Mouse (Mus musculus) Patski (cell line): ENCODE measurements around the gene Gm21616. TPM values are rescaled to one million over a fixed set of nuclear protein-coding genes. Genes with fewer than 3 reads are reported as not detected.
"Not testable (repeated sequence)": the region's sequence is repeated elsewhere in the genome, so short reads cannot be mapped to it uniquely, and the experiment has no call there.

Source experiments
- ATAC-seq: fragments of 100-300 bp; one replicate; pipeline ENCODE4 v1.8.0; 2021
- CTCF ChIA-PET: fragments of 350-600 bp; sonication (Branson Sonifier 250); formaldehyde crosslinking; loops from one replicate; lab custom pipeline; 2022; ENCODE audit warnings: inconsistent platforms; lab: Charles Lee
- POLR2A ChIA-PET: fragments of 350-600 bp; sonication (Branson Sonifier 250); formaldehyde crosslinking; loops from one replicate; lab custom pipeline; 2022; ENCODE audit warnings: antibody characterized with exemption, inconsistent platforms; lab: Charles Lee
- DNase-seq: peaks from one replicate; pipeline ENCODE4 v3.0.0-alpha.2; 2011; ENCODE audit warnings: low read depth, low spot score
- H3K27me3 ChIP-seq: fragments of 371-371 bp; one replicate; pipeline ENCODE4 v1.5.1; 2021
- in situ Hi-C: fragments of 300-500 bp; cut with MboI; formaldehyde crosslinking; loops from 3 replicates; pipeline ENCODE4 v1.11.1; 2018; ENCODE audit warnings: low pct_unique_long_range_greater_than_20kb, mixed read lengths
- polyA plus RNA-seq: library from polyadenylated mRNA; unstranded; gene quantifications from one replicate; pipeline ENCODE4 v1.2.3, GENCODE M21; 2021

Gm21616 gene
- polyA plus RNA-seq, result not detected

DNA sequence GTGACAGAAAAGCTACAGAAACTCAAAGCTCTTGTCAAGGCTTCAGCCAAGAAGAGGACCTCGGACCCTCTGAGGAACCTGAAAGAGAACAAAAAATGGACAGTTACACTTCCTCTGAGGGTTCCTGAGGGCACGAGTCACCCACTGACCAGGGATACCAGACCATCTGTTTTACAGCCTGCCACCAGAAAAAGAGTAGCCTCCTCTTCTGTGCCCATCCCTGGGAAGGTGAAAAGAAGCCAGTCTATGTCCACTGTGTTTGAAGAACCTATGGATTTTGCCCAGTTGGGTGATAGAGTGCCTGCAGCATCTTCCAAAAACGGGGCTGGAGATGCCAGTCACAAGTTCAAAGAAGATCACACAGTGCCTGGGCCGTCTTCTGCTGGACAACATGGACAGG, at the start of gene Gm21616:
Gene Gm21616 (plus strand): TSS at position 301 of the 400 bp plus-strand sequence.
- CTCF ChIA-PET, result not testable (repeated sequence)

More for the DNA sequence above, at the start of gene Gm21616:
- in situ Hi-C loops, H3K27me3 ChIP-seq, ATAC-seq, DNase-seq, POLR2A ChIA-PET: not testable (repeated sequence)
